Mouse (Mus musculus): ENCODE results near the gene Fam19a4. TPM values are rescaled to one million over a fixed set of nuclear protein-coding genes. Genes with fewer than 3 reads are reported as not detected.
"Not testable (repeated sequence)": the region's sequence is repeated elsewhere in the genome, so short reads cannot be mapped to it uniquely, and the experiment has no call there.

The Fam19a4 gene
- total RNA-seq, 2 experiments from 2014 or later, result 0.62 to 0.93 TPM

DNA sequence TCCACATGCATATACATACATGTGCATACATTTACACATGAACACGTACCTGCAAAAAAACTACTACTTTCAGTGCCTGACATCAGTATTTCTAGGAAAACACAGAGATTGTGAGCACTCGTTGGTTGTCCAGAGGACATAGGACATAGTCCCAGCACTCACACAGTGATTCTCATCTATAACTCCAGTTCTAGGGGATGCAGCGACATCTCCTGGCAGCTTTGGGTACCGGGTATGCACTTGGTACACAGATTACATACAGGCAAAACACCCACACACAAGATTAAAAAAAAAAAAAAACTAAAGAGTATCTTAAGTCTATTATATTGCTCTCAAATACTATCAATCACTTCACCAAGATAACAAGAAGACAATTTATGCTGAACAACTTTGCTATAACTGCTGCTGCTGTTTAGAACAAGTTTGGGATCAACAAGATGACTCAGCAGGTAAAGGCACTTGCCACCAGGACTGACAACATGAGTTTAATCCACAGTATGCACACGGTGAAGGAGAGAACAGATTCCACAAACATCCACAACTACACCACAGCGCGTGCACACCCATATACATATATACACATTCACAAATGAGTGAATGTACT lies 64.6 kb downstream of the Fam19a4 start:
- intact Hi-C loops (cut with DNase I), result no loop called here
- DNase-seq (ENCODE audit: extremely low spot score in 1 of 2, low spot score in 2 of 2), result no peak

DNA sequence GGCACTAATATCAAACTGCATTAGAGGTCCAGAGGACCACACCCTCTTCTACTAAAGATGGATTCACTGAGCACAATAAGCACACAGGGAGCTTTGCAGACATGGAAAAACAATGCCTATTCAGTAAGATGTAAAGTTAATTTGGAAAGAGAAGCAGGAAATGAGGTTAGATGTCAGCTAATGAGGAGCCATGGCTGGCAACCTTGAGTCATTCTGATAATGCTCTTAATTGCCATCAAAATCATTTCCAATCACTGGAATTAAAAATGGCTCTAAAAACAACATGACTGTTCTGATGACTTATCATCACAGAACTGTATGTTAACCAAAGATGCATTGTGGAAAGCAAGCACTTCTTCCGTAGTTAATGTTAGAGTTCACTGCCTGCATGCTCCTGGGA lies 68.5 kb downstream of the Fam19a4 start:
- intact Hi-C loops (cut with DNase I), result no loop called here
- no peak for DNase-seq (ENCODE audit: extremely low spot score in 1 of 2, low spot score in 2 of 2)

DNA sequence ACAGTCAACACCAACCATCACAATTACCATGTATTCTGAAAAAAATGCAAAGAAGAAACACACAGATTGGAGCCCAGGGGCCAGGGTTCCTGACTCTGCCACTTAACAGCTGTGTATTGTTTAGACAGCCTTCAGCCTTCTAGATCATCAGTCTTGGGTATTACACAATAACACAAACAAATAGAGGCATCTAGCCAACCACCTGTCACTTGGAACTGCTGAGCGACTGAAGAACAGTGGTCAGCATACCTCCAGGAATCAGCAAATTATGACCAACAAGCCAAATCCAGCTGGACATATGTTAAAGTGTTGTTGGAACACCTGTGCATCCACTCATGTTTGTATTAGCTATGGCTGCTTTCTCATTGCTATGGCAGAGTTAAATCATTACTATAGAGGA lies 82.7 kb downstream of the Fam19a4 start:
- intact Hi-C loops (cut with DNase I), result no loop called here
- no peak for DNase-seq (ENCODE audit: extremely low spot score in 1 of 2, low spot score in 2 of 2)

GRCm38 (mm10) chr6:96944796-96945195 lies 115.4 kb downstream of the Fam19a4 start:
- no peak for DNase-seq (ENCODE audit: extremely low spot score in 1 of 2, low spot score in 2 of 2)
- intact Hi-C loops (cut with DNase I), result no loop called here

DNA sequence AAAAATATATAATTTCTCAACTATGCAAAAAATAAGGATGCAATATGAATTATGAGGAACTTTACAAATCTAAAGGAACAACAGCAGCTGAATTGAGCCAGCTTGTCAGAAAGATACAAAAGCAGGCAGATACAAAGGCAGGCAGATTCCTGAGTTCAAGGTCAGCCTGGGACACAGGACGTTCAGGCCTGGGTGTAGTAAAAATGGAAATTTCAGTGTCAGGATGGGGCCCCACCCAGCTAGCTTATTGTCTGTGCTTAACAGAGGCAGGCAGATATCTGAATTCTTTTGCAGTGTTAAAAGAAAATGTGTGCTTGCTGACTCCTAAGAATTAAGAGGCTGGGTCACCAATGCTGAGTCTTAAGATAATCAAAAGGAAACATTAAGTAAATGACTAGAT lies 124.4 kb downstream of the Fam19a4 start:
- DNase-seq (ENCODE audit: extremely low spot score in 1 of 2, low spot score in 2 of 2), result no peak
- intact Hi-C loops (cut with DNase I), result no loop called here

- DNase-seq (ENCODE audit: extremely low spot score in 1 of 2, low spot score in 2 of 2), result no peak
- intact Hi-C loops (cut with DNase I), result no loop called here
These were observed 151.1 kb downstream of the Fam19a4 start for GRCm38 (mm10) chr6:96909061-96909480.

DNA sequence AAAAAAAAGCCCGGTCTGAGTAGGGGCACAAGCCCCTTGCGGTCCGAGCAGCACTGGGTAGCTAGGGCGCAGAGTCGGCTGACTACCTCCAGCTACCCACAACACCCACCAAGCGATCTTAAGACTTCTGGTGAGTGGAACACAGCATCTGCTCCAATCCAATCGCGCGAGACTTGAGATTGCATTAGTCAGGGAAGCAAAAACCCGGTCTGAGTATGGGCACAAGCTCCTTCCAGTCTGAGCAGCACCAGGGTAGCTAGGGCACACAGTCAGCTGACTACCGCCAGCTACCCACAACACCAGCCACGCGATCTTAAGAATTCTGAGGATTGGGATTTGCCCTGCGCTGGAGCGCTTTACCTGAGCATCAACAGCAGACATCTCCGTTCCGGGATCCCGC lies 183.1 kb downstream of the Fam19a4 start:
- DNase-seq (ENCODE audit: extremely low spot score in 1 of 2, low spot score in 2 of 2); intact Hi-C loops (cut with DNase I): not testable (repeated sequence)

DNA sequence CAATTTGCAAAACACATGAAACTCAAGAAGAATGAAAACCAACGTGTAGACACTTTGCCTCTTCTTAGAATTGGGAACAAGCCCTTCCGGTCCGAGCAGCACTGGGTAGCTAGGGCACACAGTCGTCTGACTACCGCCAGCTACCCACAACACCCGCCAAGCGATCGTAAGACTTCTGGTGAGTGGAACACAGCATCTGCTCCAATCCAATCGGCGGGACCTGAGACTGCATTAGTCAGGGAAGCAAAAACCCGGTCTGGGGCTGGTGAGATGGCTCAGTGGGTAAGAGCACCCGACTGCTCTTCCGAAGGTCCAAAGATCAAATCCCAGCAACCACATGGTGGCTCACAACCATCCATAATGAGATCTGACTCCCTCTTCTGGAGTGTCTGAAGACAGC lies 183.6 kb downstream of the Fam19a4 start:
- intact Hi-C loops (cut with DNase I); DNase-seq (ENCODE audit: extremely low spot score in 1 of 2, low spot score in 2 of 2): not testable (repeated sequence)

- intact Hi-C loops (cut with DNase I), result no loop called here
- no peak for DNase-seq (ENCODE audit: extremely low spot score in 1 of 2, low spot score in 2 of 2)
These were observed 207.1 kb downstream of the Fam19a4 start for GRCm38 (mm10) chr6:96853065-96853464.

DNA sequence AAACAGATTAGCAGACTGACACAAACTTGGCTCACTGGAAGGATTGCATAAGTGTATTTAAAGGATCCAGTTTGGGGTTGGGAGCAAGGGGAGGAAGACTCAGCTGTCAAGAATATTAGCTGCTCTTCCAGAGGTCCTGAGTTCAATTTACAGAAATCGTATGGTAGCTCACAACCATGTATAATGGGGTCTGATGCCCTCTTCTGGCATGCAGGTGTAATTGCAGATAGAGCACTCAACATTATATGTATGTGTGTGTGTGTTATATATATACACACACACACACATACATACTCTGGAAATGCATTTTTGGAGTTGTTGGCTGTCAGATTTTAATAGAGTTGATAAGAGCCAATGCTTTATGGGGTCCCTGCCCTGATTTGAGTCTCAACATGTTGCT lies 216.3 kb downstream of the Fam19a4 start:
- intact Hi-C loops (cut with DNase I), result no loop called here
- no peak for DNase-seq (ENCODE audit: extremely low spot score in 1 of 2, low spot score in 2 of 2)

GRCm38 (mm10) chr6:96840634-96841033 lies 219.6 kb downstream of the Fam19a4 start:
- intact Hi-C loops (cut with DNase I), result no loop called here
- no peak for DNase-seq (ENCODE audit: extremely low spot score in 1 of 2, low spot score in 2 of 2)

DNA sequence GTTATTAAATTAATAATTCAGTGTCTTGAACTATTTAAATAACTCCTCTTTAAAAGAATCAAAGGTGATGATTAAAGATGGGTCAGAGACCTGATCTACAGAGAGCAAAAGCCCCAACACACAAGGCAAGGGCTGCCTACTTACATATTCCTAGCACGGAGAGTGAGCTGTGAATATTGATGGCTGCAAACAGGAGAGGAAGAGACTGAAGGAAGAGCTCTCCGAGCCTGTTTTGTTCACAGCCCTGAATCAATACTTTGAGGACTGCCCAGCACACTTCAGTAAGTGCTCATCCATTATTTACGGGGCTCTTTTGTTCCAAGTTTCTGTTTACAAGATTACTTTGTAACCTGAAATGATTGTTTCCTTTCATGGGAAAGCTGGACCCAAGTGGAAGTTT lies 233.6 kb downstream of the Fam19a4 start:
- intact Hi-C loops (cut with DNase I), result no loop called here
- DNase-seq (ENCODE audit: extremely low spot score in 1 of 2, low spot score in 2 of 2), result no peak

DNA sequence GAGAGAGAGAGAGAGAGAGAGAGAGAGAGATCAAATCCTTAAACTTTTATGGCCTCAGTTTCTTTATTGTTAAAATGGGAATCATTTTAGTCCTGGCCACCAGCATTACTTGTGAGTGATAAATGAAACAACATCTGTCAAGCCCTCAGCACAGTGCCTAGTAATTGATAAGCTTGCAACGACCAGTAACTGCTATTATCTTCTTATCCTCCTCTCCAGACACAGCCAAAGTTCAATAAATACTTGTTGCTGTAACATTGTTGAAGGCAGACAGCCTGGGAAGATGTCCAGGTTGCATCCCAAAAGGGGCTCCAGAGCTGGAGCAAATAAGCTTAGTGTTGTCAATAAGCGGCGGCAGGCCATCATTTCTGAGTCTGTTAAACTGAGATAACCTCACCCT lies 257.2 kb downstream of the Fam19a4 start:
- intact Hi-C loops (cut with DNase I), result no loop called here
- DNase-seq (ENCODE audit: extremely low spot score in 1 of 2, low spot score in 2 of 2), result no peak

DNA sequence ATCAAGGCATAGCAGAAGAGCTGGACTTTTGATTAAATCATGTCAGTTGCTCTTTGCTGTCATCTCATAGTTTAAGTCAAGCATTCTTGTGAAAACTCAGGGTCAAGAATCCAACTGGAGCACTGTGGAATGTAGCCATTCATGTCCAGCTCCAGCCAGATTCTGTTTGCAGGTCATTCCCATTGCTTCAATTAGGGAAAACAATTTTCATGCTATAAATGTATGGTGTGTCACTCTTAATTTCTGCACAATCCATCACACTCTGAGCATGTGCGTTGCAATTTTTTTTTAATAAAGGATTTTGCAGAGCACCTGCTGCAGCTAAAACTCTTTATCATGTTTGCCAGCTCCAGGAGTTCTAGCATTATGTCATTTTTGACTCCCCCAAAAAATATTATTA lies 261.5 kb downstream of the Fam19a4 start:
- intact Hi-C loops (cut with DNase I), result no loop called here
- no peak for DNase-seq (ENCODE audit: extremely low spot score in 1 of 2, low spot score in 2 of 2)

DNA sequence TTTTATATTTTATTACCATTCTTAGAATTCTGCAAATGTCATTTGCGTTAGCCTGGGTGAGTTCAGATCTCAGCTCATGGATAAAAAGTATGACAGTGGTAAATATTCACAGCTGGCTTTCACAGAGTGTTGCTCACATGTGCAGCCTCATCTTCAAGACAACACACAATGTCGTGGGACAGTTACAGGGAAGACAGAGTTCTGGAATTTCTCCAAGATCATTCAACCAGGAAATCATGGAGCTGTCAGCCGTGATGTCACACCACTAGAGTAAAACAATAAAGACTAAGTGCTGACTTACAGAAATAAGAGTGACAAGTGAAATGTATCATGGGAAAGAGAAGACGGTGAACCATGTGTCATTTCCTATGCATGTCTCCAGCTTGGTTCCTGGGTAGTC lies 262.8 kb downstream of the Fam19a4 start:
- no peak for DNase-seq (ENCODE audit: extremely low spot score in 1 of 2, low spot score in 2 of 2)
- intact Hi-C loops (cut with DNase I), result no loop called here

Other genes with a start within 250 kb of the Fam19a4 start
- gene Eogt, start 88.8 kb upstream of the Fam19a4 start, total RNA-seq (2021), result 10 to 100 TPM; 31.4 to 36.6 TPM
- gene Tmf1, start 118.7 kb upstream of the Fam19a4 start, total RNA-seq (2021), result 10 to 100 TPM; 52.1 to 53.4 TPM
- gene Uba3, start 145.2 kb upstream of the Fam19a4 start, total RNA-seq (2021), result 10 to 100 TPM; 62.8 to 64.4 TPM
- gene Arl6ip5, start 150.3 kb upstream of the Fam19a4 start, total RNA-seq (2021), result 100 to 1,000 TPM; 160 to 162 TPM
- under 1 TPM; 0.87 to 0.94 TPM for gene Lmod3, start 192.3 kb upstream of the Fam19a4 start, total RNA-seq (2021)

All from left cerebral cortex, postnatal 10 days (tissue).